Mouse (Mus musculus): ENCODE measurements around the gene Fxr1.

DNA sequence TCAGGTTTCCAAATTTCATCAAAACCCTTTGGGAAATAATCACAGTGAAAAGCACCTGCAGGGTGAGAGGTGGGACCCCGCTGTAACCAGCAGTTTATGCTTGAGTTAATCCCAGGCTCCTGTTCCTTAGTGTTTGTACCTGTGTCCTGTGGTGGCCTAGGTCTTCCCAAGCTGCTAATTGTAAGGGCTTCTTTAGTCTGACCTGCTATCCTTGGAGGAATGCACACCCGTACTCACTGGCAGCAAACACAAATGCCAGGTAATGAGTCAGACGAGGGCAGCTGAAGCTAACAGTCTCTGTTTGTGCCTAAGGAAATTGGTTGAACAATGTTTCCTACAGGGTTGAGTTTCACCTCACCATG is 25.6 kb upstream of the Fxr1 start:
- TF ChIP-seq CTCF (IDR thresholded peaks at IDR 0.05; ENCODE audit: extremely low read depth, insufficient read length, insufficient replicate concordance, low read depth, low read length) (no peak), POLR2A (IDR thresholded peaks at IDR 0.05; ENCODE audit: low read depth, low read length) (no peak)
